Mouse (Mus musculus) hindbrain, postnatal 0 days (tissue): ENCODE measurements at regions not wholly inside any gene's neighbourhood (a gene's known extent, or its start where the extent isn't known, plus 50 kb on each side); places are given as distances from the start of the nearest gene placed in this dataset.

ENCODE experiments used
- ATAC-seq: fragments of 200-750 bp; cut with Nextera tagmentation; 2 replicates; pipeline ENCODE4 v1.8.0; 2017; ENCODE audit warnings: mild to moderate bottlenecking, moderate TSS enrichment, moderate library complexity
- DNase-seq: peaks from one replicate; pipeline ENCODE4 v3.0.0-alpha.2; 2015; ENCODE audit warnings: low spot score
- H3K27ac ChIP-seq: fragments of 300-500 bp; sonication (generic); 2 replicates; pipeline ENCODE4 v1.5.1; 2014; ENCODE audit warnings: mild to moderate bottlenecking
- H3K27me3 ChIP-seq: fragments of 300-500 bp; sonication (generic); 2 replicates; pipeline ENCODE4 v1.6.1; 2014; ENCODE audit warnings: low read length, mixed read lengths; ENCODE audit not compliant: insufficient read depth
- H3K36me3 ChIP-seq: fragments of 300-500 bp; sonication (generic); 2 replicates; pipeline ENCODE4 v1.6.1; 2014; ENCODE audit warnings: low read length, mixed read lengths; ENCODE audit not compliant: insufficient read depth
- H3K4me1 ChIP-seq: fragments of 300-500 bp; sonication (generic); 2 replicates; pipeline ENCODE4 v1.6.1; 2014; ENCODE audit warnings: antibody characterized with exemption, low read length, mixed read lengths; ENCODE audit not compliant: insufficient read depth
- H3K4me2 ChIP-seq: fragments of 300-500 bp; sonication (generic); 2 replicates; pipeline ENCODE4 v1.6.1; 2014; ENCODE audit warnings: low read depth, mild to moderate bottlenecking, low read length, moderate library complexity, mixed read lengths
- H3K4me3 ChIP-seq: fragments of 300-500 bp; sonication (generic); 2 replicates; pipeline ENCODE4 v1.5.1; 2014; ENCODE audit warnings: low read length
- H3K9ac ChIP-seq: fragments of 300-500 bp; sonication (generic); replicated peaks from 2 replicates; pipeline ENCODE4 v1.6.1; 2014; ENCODE audit warnings: mild to moderate bottlenecking, low read length, moderate library complexity, mixed read lengths
- H3K9me3 ChIP-seq: fragments of 300-500 bp; sonication (generic); 2 replicates; pipeline ENCODE4 v1.6.1; 2016; ENCODE audit warnings: low read length, mixed read lengths
- CTCF ChIP-seq: IDR thresholded peaks from 2 replicates; pipeline ENCODE4 v1.5.1; 2016; ENCODE audit warnings: antibody characterized with exemption, control low read depth, low read depth
- WGBS: fragments of 180-500 bp; shearing (Covaris S2); extraction: QIAGEN DNeasy Blood & Tissue Kit; methylation state at CpG from one replicate; pipeline ENCODE4 v1.1.7; 2014; 5-methylcytosine and 5-hydroxymethylcytosine counted together

DNA sequence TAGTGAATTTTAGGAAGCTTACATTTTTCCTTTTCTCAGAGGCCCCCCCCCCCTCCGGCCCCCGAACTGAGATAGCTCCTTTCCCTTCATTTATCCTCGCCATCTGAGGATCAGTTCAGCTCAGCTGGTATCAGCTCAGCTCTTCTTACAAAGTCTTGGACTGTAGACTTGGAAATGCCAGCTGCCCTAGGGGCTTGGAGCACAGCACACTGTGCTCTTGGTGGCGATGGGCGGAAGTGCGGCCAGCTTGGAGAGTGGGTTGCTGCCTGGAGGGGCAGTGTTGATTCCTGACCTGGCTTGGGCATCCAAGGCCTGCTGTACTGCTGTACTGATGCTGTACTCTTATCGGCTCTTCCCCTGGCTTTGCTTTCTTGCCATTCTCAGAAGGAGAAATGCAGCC is 298.7 kb upstream of the Tbc1d5 start:
- Histone ChIP-seq H3K9me3 (0 out of 2 replicates have a peak, but pooled peaks cover 4% of the 10 kb centered on the region), H3K4me3 (no peak overlapping the region), H3K27me3 (no peaks in the 10 kb centered on the region), H3K4me2 (no peak overlapping the region), H3K4me1 (no peaks in the 10 kb centered on the region), H3K9ac (no peak overlapping the region), H3K27ac (no peak overlapping the region), H3K36me3 (no peaks in the 10 kb centered on the region)
- peak; percentile 25 for DNase-seq
- no peak; the same call in 1 of the 2 replicates for ATAC-seq
- 85% methylated on average over 7 of the region's 7 CpGs for WGBS
- TF ChIP-seq CTCF, result peak; percentile 43

DNA sequence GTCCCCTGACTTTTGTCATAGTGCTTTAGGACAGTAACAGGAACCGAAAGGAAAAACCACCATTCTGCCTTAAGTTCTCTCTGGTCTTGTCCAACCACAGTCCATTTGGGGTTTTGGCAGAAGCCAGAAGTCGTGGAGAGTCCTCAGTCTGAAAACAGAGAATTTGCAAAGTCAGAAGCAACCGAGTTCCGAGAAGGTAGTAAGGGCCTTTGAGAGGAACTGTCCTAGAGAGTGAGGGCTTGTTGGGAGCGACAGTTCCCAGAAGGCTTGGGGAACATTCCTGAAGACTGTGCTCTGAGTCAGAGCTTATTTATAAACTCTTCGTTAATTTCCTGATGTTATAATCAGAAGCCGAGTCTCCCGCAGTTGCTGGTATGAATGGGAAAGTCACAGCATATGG is 298.3 kb upstream of the Tbc1d5 start:
- no peak overlapping the region for H3K9ac ChIP-seq
- ATAC-seq (no peak), DNase-seq (no peak)
- H3K27me3 ChIP-seq, result no peaks in the 10 kb centered on the region
- H3K27ac ChIP-seq, result no peak overlapping the region
- H3K4me1 ChIP-seq, result no peaks in the 10 kb centered on the region
- H3K4me2 ChIP-seq, result no peak overlapping the region
- no peak overlapping the region for H3K4me3 ChIP-seq
- TF ChIP-seq CTCF, result no peak
- H3K9me3 ChIP-seq, result 0 out of 2 replicates have a peak, but pooled peaks cover 4% of the 10 kb centered on the region
- H3K36me3 ChIP-seq, result no peaks in the 10 kb centered on the region
- WGBS, result 90% methylated on average over 8 of the region's 8 CpGs

GRCm38 (mm10) chr17:51462137-51462880 is 283.2 kb upstream of the Tbc1d5 start:
- no peaks in the 10 kb centered on the region for H3K36me3 ChIP-seq
- H3K9me3 ChIP-seq, result no peaks in the 10 kb centered on the region
- H3K9ac ChIP-seq, result no peak overlapping the region
- H3K4me1 ChIP-seq, result no peaks in the 10 kb centered on the region
- DNase-seq, result no peak
- no peak for TF ChIP-seq CTCF
- no peaks in the 10 kb centered on the region for H3K27me3 ChIP-seq
- no peak overlapping the region for H3K27ac ChIP-seq
- peak overlapping the region; percentile 56 for H3K4me2 ChIP-seq
- H3K4me3 ChIP-seq, result peak overlapping the region; percentile 27
- WGBS, result 33% methylated on average over 5 of the region's 5 CpGs
- ATAC-seq, result no peak

GRCm38 (mm10) chr17:51461248-51461647 is 282.1 kb upstream of the Tbc1d5 start:
- Histone ChIP-seq H3K4me2 (peak overlapping the region; percentile 56), H3K9me3 (no peaks in the 10 kb centered on the region), H3K4me1 (no peaks in the 10 kb centered on the region), H3K36me3 (no peaks in the 10 kb centered on the region), H3K9ac (no peak overlapping the region), H3K4me3 (peak overlapping the region; percentile 27), H3K27ac (no peak overlapping the region), H3K27me3 (no peaks in the 10 kb centered on the region)
- no peak for TF ChIP-seq CTCF
- ATAC-seq (no peak), DNase-seq (peak; percentile 28)
- 31% methylated on average over 14 of the region's 14 CpGs for WGBS

DNA sequence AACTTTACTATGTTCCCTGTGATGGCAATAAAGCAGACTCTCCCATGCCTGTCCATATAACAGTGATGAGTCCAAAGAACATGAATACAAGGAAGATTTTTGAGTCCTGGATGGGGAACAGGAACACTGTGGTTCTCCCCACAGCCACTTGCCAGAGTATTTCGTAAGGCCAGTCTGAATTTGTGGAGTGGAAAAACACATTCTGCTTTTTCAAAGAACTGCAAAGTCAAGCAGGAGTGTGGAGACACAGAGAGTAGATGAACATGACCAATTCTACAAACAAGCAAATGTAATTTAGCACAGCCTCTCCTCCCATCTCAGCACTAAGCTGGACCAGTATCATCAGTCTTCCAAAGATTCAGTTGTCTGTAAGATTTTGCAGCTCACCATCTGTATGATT is 280.0 kb upstream of the Tbc1d5 start:
- TF ChIP-seq CTCF, result no peak
- no peak for ATAC-seq
- Histone ChIP-seq H3K4me3 (no peak overlapping the region), H3K36me3 (no peaks in the 10 kb centered on the region), H3K9ac (no peak overlapping the region), H3K4me2 (no peak overlapping the region), H3K9me3 (no peaks in the 10 kb centered on the region), H3K4me1 (no peaks in the 10 kb centered on the region), H3K27me3 (no peaks in the 10 kb centered on the region), H3K27ac (no peak overlapping the region)
- no peak for DNase-seq
- 89% methylated on average over 1 of the region's 1 CpGs for WGBS

GRCm38 (mm10) chr17:51415746-51416145 is 236.6 kb upstream of the Tbc1d5 start:
- Histone ChIP-seq H3K9ac (no peak overlapping the region), H3K4me2 (no peak overlapping the region), H3K36me3 (no peaks in the 10 kb centered on the region), H3K9me3 (no peaks in the 10 kb centered on the region), H3K4me3 (no peak overlapping the region), H3K4me1 (no peaks in the 10 kb centered on the region), H3K27me3 (no peaks in the 10 kb centered on the region), H3K27ac (no peak overlapping the region)
- DNase-seq, result no peak
- WGBS, result 79% methylated on average over 6 of the region's 6 CpGs
- ATAC-seq, result no peak
- no peak for TF ChIP-seq CTCF

DNA sequence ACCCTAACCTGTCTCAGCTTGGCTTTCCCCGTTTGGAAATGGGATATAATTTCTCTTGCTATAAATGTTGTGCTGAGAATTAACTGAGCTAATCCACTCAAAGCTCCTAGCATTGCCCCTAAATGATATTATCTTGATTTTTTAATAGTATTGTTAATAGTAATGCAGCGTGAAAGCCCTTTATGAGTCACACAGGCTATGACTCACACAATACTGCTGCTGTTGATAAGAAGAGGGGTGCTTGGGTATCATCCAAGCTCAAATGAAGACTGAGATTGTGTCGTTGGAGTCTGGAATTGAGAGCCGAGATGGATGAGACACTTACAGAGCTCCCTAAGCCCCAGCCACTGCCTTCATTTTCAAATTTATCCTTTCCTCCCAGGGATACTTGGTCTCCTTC is 235.2 kb upstream of the Tbc1d5 start:
- TF ChIP-seq CTCF, result no peak
- Histone ChIP-seq H3K27ac (no peak overlapping the region), H3K4me1 (no peaks in the 10 kb centered on the region), H3K27me3 (no peaks in the 10 kb centered on the region), H3K4me2 (no peak overlapping the region), H3K9me3 (no peaks in the 10 kb centered on the region), H3K9ac (no peak overlapping the region), H3K4me3 (no peak overlapping the region), H3K36me3 (no peaks in the 10 kb centered on the region)
- ATAC-seq, result no peak
- no peak for DNase-seq
- WGBS, result 82% methylated on average over 4 of the region's 4 CpGs
